Mouse (Mus musculus): ENCODE data around the gene Hs2st1. TPM values are rescaled to one million over a fixed set of nuclear protein-coding genes. Genes with fewer than 3 reads are reported as not detected.
A peak's percentile ranks its signal among the peaks of the same experiment; 100 is the strongest.

Hs2st1 gene
- total RNA-seq, 2 experiments from 2014 or later, result 11.1 to 12.3 TPM

GRCm38 (mm10) chr3:144460183-144460788, 109.7 kb downstream of the Hs2st1 start:
- no peak for ATAC-seq (replicated peaks; ENCODE audit: poor library complexity, severe bottlenecking)

GRCm38 (mm10) chr3:144459285-144459697, 110.7 kb downstream of the Hs2st1 start:
- ATAC-seq (replicated peaks; ENCODE audit: poor library complexity, severe bottlenecking), result peak; percentile 37

DNA sequence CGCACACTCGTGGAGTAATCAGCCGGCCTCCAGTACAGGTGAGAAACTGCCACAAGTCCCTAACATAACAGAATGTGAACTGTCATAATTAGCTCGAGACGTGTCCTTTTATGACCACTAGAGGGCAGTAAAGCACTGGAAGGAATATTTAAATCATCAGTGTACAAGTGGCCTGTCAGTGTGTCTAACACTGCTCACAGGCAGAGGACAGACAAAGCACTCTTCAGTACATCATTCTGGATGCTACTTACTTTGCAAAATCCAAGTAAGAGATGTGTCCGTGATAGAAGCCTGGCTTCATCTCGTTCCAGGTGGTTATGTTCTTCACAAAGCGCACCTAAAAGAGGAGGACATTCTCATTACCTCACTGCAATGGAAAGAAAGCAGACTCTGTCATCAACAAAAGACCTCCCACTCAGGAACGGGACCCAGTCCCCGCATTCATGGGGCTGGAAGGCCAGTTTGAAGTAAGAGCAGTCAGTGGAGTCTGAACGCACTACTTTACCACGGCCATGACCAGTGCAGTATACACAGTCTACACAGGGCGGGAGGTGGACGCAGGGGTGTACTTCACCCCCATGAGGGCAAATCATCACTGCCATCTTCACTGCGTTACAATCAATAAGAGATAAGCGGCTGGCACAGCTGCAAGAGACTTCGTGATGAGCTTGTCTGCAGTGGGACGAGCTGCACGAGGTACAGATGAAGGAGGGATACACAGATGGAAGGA, 116.1 kb downstream of the Hs2st1 start:
- ATAC-seq (replicated peaks; ENCODE audit: poor library complexity, severe bottlenecking), result peak; percentile 89

DNA sequence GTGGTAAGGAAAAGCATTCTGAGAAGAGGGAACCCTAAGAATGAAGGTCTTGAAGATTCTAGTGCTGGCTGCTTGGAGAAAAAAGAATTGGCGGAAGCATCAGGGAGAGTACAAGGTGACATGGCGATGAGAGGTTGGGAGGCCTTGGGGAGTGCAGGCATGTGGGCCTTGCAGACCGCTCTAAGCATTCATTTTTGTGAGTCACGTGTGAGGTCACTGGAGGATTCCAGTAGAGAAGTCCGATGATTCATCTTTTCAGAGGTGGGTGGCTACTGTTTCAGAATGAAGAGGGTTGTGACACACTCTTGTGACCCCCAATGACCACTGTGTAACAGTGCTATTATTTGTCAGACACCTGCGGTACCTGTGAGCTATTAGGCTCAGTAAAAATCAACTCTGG, 121.0 kb downstream of the Hs2st1 start:
- no peak for ATAC-seq (replicated peaks; ENCODE audit: poor library complexity, severe bottlenecking)

- ATAC-seq (replicated peaks; ENCODE audit: poor library complexity, severe bottlenecking), result no peak
These were observed 122.1 kb downstream of the Hs2st1 start for GRCm38 (mm10) chr3:144447917-144448316.

DNA sequence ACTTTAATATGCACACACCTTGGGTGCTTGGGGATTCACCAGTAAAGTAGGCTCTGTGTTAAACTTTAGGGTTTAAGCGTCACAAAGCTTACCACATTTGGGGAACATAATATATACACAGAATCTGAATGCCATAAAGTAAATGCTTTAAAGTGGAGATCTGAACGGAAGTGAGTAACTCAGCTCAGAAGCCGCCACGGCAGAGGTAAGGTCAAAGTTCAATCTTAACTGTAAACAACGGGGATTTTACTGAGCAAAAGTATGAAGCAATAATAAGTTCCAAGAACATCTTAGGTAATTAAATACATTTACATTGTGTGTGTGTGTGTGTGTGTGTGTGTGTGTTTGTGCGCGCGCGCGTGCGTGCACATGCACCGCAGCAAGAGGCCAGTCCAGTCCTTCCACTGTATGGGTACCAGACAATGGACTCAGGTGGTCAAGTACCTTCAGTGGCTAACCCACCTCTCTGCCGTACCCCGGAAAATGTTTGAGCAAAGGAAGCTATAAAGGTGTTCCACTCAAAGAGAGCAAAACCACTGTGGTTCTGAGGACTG, 123.8 kb downstream of the Hs2st1 start:
- no peak for ATAC-seq (replicated peaks; ENCODE audit: poor library complexity, severe bottlenecking)

GRCm38 (mm10) chr3:144437871-144438398, 132.0 kb downstream of the Hs2st1 start:
- ATAC-seq (replicated peaks; ENCODE audit: poor library complexity, severe bottlenecking), result no peak

- ATAC-seq (replicated peaks; ENCODE audit: poor library complexity, severe bottlenecking), result no peak
These were observed 133.9 kb downstream of the Hs2st1 start for GRCm38 (mm10) chr3:144436076-144436475.

DNA sequence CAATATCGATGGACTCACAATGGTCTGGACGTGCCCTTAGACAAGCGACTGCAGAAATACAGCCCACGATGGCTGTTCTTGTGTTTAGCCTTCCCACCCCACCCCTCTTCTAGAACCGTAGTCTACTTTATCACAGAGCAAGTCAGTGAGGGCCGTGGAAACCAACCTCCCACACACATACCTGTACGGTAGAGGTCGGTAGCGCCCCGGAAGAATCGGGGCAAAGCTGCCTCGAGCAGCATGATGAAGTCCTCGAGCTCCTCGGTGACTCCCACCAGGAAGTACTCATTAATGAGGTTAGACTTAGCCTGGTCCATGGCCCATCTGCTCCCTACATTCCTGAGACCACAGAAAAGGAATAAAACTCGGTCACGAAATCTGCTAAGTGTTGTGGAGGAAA, 134.7 kb downstream of the Hs2st1 start:
- ATAC-seq (replicated peaks; ENCODE audit: poor library complexity, severe bottlenecking), result no peak

DNA sequence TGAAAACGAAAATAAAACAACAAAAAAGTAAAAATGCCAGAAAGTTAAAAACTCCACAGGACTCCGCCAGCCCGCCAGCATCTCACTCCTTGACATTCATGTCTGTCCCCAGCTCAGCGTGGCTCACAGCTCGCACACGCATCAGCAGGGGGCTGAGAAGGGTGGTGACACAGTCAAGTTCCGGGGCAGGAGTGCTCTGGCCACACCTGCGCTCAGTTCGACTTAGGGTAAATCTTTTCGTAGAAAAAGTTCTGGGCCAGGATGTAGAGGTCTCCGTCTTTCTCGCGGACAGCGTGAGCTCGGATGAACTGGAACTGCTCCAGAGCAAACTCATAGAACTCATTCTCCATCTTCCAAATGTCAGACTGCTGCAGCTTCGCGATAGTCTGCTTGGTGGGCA, 135.7 kb downstream of the Hs2st1 start:
- no peak for ATAC-seq (replicated peaks; ENCODE audit: poor library complexity, severe bottlenecking)

GRCm38 (mm10) chr3:144433039-144433438, 136.9 kb downstream of the Hs2st1 start:
- ATAC-seq (replicated peaks; ENCODE audit: poor library complexity, severe bottlenecking), result no peak

GRCm38 (mm10) chr3:144432143-144432577, 137.8 kb downstream of the Hs2st1 start:
- no peak for ATAC-seq (replicated peaks; ENCODE audit: poor library complexity, severe bottlenecking)

GRCm38 (mm10) chr3:144428514-144429431, 141.2 kb downstream of the Hs2st1 start:
- ATAC-seq (replicated peaks; ENCODE audit: poor library complexity, severe bottlenecking), result no peak

DNA sequence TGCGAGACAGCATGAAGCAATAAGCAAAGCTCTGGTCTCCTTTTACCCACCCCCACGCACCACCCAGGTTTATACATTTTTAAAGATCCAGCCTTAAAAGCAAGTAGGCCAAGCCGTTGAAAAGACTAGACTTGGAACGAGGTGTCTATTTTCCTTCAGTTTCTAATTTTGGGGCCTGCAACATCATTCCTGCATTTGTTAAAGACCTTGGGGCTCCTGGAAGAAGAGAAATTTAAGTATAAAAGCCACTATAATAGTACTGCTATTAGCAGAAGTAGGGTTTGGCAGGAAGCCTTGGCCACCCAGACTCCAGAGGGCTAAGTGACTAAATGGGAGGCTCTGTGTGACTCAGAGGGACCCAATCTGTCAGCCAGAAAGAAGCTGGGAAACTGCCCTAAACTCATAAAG, 144.9 kb downstream of the Hs2st1 start:
- ATAC-seq (replicated peaks; ENCODE audit: poor library complexity, severe bottlenecking), result no peak

GRCm38 (mm10) chr3:144421404-144422180, 148.4 kb downstream of the Hs2st1 start:
- ATAC-seq (replicated peaks; ENCODE audit: poor library complexity, severe bottlenecking), result no peak

DNA sequence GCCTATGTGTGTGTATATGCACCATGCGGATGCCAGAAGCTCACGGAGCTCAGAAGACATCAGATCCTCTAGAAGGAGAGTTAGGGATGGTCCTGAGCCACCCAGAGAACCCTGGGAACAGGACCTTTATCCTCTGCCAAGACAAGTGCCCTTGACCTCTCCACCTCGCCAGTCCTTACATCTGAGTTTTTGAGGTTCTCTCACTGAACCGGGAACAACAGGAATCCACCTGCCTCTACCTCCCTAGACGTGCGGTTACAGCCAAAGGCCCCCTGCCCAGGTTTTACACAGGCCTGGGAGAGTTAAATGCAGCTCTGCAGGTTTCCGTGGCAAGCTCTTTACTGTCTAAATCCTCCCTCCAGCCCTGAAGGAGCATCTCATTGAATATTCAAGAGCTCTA, 156.2 kb downstream of the Hs2st1 start:
- no peak for ATAC-seq (replicated peaks; ENCODE audit: poor library complexity, severe bottlenecking)

GRCm38 (mm10) chr3:144412538-144413272, 157.3 kb downstream of the Hs2st1 start:
- peak; percentile 19 for ATAC-seq (replicated peaks; ENCODE audit: poor library complexity, severe bottlenecking)

DNA sequence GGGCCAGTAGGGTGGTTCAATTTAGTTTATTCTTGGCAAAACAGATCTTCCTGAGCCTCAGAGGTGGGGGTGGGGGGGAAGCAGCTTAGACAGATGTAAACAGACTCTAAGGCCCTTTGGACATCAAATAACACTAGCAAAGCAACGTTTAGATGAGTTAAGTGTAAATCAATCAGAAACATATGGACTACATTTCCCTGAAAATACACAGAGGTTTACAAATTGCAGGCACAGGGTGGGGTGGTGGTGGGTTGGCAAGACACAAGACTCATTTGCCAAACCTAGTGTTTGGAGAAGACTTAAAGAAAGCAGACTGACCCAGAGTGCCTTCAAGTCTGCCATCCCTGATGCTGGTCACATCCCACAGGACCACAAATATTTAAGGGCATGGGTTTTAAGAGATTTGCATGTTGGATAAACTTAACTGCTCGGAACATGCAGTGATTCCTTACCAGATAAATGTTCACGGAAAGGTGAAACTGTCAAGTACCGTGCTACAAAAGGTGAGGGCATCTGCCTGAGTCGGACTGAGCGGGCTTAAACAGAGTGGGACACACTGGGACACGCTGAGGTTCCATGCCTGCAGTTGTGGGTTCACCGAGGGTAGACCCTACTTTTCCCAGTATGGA, 158.2 kb downstream of the Hs2st1 start:
- no peak for ATAC-seq (replicated peaks; ENCODE audit: poor library complexity, severe bottlenecking)

All from granulocyte monocyte progenitor cell, adult 5-6 weeks (primary cell).